Mouse (Mus musculus) kidney, postnatal 25 days (tissue): ENCODE results near the gene Nrn1l.
A peak's percentile ranks its signal among the peaks of the same experiment; 100 is the strongest.

Experiments used
- DNase-seq, 2 experiments: peaks; one replicate each; pipeline ENCODE4 v3.0.0; 2021; ENCODE audit warnings: mixed read lengths in 2 of 2

Nrn1l gene

GRCm38 (mm10) chr8:105893339-105893738 lies at the start of gene Nrn1l:
Gene Nrn1l, plus strand, starts transcription at chr8:105893567.
- DNase-seq = peak; percentile 79 to 90

- DNase-seq = no peak
These were observed 46.7 kb upstream of the Nrn1l start for GRCm38 (mm10) chr8:105846678-105847077.

- no peak for DNase-seq
These were observed 43.4 kb upstream of the Nrn1l start for GRCm38 (mm10) chr8:105850014-105850413.

GRCm38 (mm10) chr8:105850611-105851010 lies 42.8 kb upstream of the Nrn1l start:
- no peak for DNase-seq

GRCm38 (mm10) chr8:105851651-105852143 lies 41.7 kb upstream of the Nrn1l start:
- peak; percentile 93 to 94 for DNase-seq

- no peak for DNase-seq
These were observed 41.1 kb upstream of the Nrn1l start for GRCm38 (mm10) chr8:105852146-105852729.

- no peak for DNase-seq
These were observed 40.2 kb upstream of the Nrn1l start, which contains the start of gene Cenpt for GRCm38 (mm10) chr8:105853178-105853577. Gene Cenpt, minus strand, starts transcription at chr8:105853278.

GRCm38 (mm10) chr8:105854303-105854702 lies 39.1 kb upstream of the Nrn1l start:
- no peak for DNase-seq

GRCm38 (mm10) chr8:105854715-105855216 lies 38.6 kb upstream of the Nrn1l start, which contains the start of gene Thap11:
Gene Thap11, plus strand, starts transcription at chr8:105855132.
- DNase-seq = peak; percentile 94 to 95

- DNase-seq = peak; percentile 50 to 71
These were observed 37.9 kb upstream of the Nrn1l start for GRCm38 (mm10) chr8:105855248-105856167.

GRCm38 (mm10) chr8:105856168-105856835 lies 37.1 kb upstream of the Nrn1l start:
- no peak for DNase-seq

GRCm38 (mm10) chr8:105858495-105858894 lies 34.9 kb upstream of the Nrn1l start:
- no peak for DNase-seq

GRCm38 (mm10) chr8:105859314-105859713 lies 34.1 kb upstream of the Nrn1l start:
- DNase-seq = no peak

GRCm38 (mm10) chr8:105860143-105860981 lies 33.0 kb upstream of the Nrn1l start, which contains the start of gene Nutf2:
Gene Nutf2, plus strand, starts transcription at chr8:105860580.
- DNase-seq = peak; percentile 95 to 99

GRCm38 (mm10) chr8:105861951-105862350 lies 31.4 kb upstream of the Nrn1l start:
- peak in 1 of 2 experiments; percentile 20 for DNase-seq

- no peak for DNase-seq
These were observed 26.9 kb upstream of the Nrn1l start for GRCm38 (mm10) chr8:105866364-105867029.

GRCm38 (mm10) chr8:105874301-105874700 lies 19.1 kb upstream of the Nrn1l start:
- no peak for DNase-seq

GRCm38 (mm10) chr8:105880754-105881520 lies 12.4 kb upstream of the Nrn1l start, which contains the start of gene Edc4:
Gene Edc4, plus strand, starts transcription at chr8:105880881.
- DNase-seq = peak; percentile 85 to 89

- DNase-seq = no peak
These were observed 3.5 kb upstream of the Nrn1l start for GRCm38 (mm10) chr8:105889756-105890465.

GRCm38 (mm10) chr8:105890870-105891269 lies 2.5 kb upstream of the Nrn1l start:
- no peak for DNase-seq
